Comparison of ENCODE assay signal across 12 mouse cellular contexts in the genomic region with DNA sequence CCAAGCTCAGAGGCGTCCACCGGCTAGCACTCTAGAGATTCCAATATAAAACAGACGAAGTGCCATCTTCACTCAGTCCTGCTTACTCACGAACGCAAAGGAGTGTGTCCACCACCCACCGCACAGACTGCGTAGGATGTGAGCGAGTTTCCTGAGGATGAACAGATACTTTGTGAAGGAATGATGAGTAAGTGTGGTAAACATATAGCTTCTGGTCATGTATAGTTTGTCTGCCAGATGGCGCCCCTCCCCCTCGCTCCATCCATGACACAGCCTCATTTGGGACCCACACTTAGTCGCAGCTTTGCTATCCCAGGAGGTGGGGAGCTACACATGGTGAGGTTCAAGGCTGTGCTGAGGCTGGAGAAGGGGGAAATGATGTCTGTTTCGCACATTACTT.
DNase-seq lines count a peak whose midpoint lies in the region; ATAC-seq and TF ChIP-seq lines count a peak whose summit lies in the region.
"Had no signal": no experiment of that assay in that cellular context is flagged by ENCODE, and none has a peak within 500 bp of the region (broad histone marks: within the 10 kb centered on the region; RNA-seq: fewer than 3 reads in every experiment).

No protein-coding gene starts in this region.

- no peaks in the 10 kb centered on the region for H3K36me3 ChIP-seq in intestine, embryonic 16.5 days (ENCODE audit: control insufficient read depth, insufficient read depth, low read length)
- no peaks in the 10 kb centered on the region for H3K36me3 ChIP-seq in intestine, embryonic 15.5 days
- H3K36me3 ChIP-seq in stomach, embryonic 14.5 days (ENCODE audit: control insufficient read depth, insufficient read depth, low read length) = no peaks in the 10 kb centered on the region
- no peaks in the 10 kb centered on the region for H3K36me3 ChIP-seq in stomach, postnatal 0 days (ENCODE audit: control insufficient read depth, insufficient read depth, low read length)
- no peaks in the 10 kb centered on the region for H3K36me3 ChIP-seq in kidney, adult 2 months (ENCODE audit: control insufficient read depth, insufficient read depth, low read length)

- H3K27ac ChIP-seq in intestine, embryonic 16.5 days (ENCODE audit: low read length) = no peak overlapping the region
- no peak overlapping the region for H3K27ac ChIP-seq in intestine, embryonic 15.5 days
- H3K27ac ChIP-seq in stomach, embryonic 14.5 days (ENCODE audit: low read length) = no peak overlapping the region
- no peak overlapping the region for H3K27ac ChIP-seq in stomach, postnatal 0 days (replicated peaks)
- no peak overlapping the region for H3K27ac ChIP-seq in kidney, adult 2 months (ENCODE audit: insufficient read depth, low read depth, low read length)
- H3K27ac ChIP-seq: hindbrain, postnatal 0 days had no signal

- DNase-seq in stomach, postnatal 0 days (ENCODE audit: low spot score) = no peak
- peak; percentile 68 to 95 for DNase-seq in left cerebral cortex, postnatal 25 days (ENCODE audit: low spot score in 2 of 2)
- no peak for DNase-seq in kidney, adult 2 months
- no peak for DNase-seq in cerebellum, adult 8-10 months
- DNase-seq: kidney, postnatal 14 days had no signal

- no peak for TF ChIP-seq POLR2A in kidney, adult 2 months (IDR thresholded peaks at IDR 0.05; ENCODE audit: low read depth, low read length)

- no peaks in the 10 kb centered on the region for H3K9me3 ChIP-seq in intestine, embryonic 16.5 days (ENCODE audit: control insufficient read depth, low read length)
- no peaks in the 10 kb centered on the region for H3K9me3 ChIP-seq in intestine, embryonic 15.5 days
- no peaks in the 10 kb centered on the region for H3K9me3 ChIP-seq in stomach, embryonic 14.5 days (ENCODE audit: control insufficient read depth, low read depth, low read length)
- H3K9me3 ChIP-seq in stomach, postnatal 0 days (ENCODE audit: control insufficient read depth, low read length) = no peaks in the 10 kb centered on the region

- 67% methylated on average over 12 of the region's 12 CpGs for WGBS in intestine, embryonic 16.5 days
- WGBS in intestine, embryonic 15.5 days = 50% methylated on average over 12 of the region's 12 CpGs
- WGBS in stomach, embryonic 14.5 days = 71% methylated on average over 12 of the region's 12 CpGs
- WGBS in stomach, postnatal 0 days = 74% methylated on average over 12 of the region's 12 CpGs
- WGBS in kidney, adult 2 months = 89% methylated on average over 12 of the region's 12 CpGs

- intact Hi-C loops in left cerebral cortex, postnatal 25 days (cut with DNase I) = no loop called here

- H3K4me3 ChIP-seq in intestine, embryonic 16.5 days (ENCODE audit: low read length) = no peak overlapping the region
- no peak overlapping the region for H3K4me3 ChIP-seq in intestine, embryonic 15.5 days (replicated peaks)
- no peak overlapping the region for H3K4me3 ChIP-seq in stomach, embryonic 14.5 days (ENCODE audit: low read depth, low read length)
- no peak overlapping the region for H3K4me3 ChIP-seq in stomach, postnatal 0 days (ENCODE audit: low read depth, low read length)
- H3K4me3 ChIP-seq in kidney, adult 2 months (ENCODE audit: insufficient read depth, low read depth, low read length) = no peak overlapping the region

- no peak for TF ChIP-seq CTCF in stomach, postnatal 0 days (IDR thresholded peaks at IDR 0.05; ENCODE audit: low read depth)
- TF ChIP-seq CTCF in kidney, adult 2 months (conservative IDR thresholded peaks at IDR 0.05; ENCODE audit: insufficient read depth, insufficient read length, low read depth, low read length) = no peak

- H3K9ac ChIP-seq in intestine, embryonic 16.5 days (ENCODE audit: low read depth, low read length) = no peak overlapping the region
- no peak overlapping the region for H3K9ac ChIP-seq in intestine, embryonic 15.5 days
- no peak overlapping the region for H3K9ac ChIP-seq in stomach, embryonic 14.5 days (replicated peaks; ENCODE audit: low read depth, low read length)
- H3K9ac ChIP-seq in stomach, postnatal 0 days (ENCODE audit: low read length) = no peak overlapping the region

- no peak overlapping the region for H3K4me2 ChIP-seq in intestine, embryonic 16.5 days (ENCODE audit: low read depth, low read length)
- H3K4me2 ChIP-seq in intestine, embryonic 15.5 days (replicated peaks) = no peak overlapping the region
- H3K4me2 ChIP-seq in stomach, embryonic 14.5 days (replicated peaks; ENCODE audit: low read depth, low read length) = no peak overlapping the region
- H3K4me2 ChIP-seq in stomach, postnatal 0 days (replicated peaks; ENCODE audit: low read depth) = no peak overlapping the region
- H3K4me2 ChIP-seq: heart, embryonic 11.5 days had no signal

- H3K27me3 ChIP-seq in intestine, embryonic 16.5 days (replicated peaks; ENCODE audit: control insufficient read depth, insufficient read depth, low read length) = no peaks in the 10 kb centered on the region
- no peaks in the 10 kb centered on the region for H3K27me3 ChIP-seq in intestine, embryonic 15.5 days (replicated peaks)
- no peaks in the 10 kb centered on the region for H3K27me3 ChIP-seq in stomach, embryonic 14.5 days (ENCODE audit: control insufficient read depth, insufficient read depth, low read length)
- H3K27me3 ChIP-seq in stomach, postnatal 0 days (ENCODE audit: control insufficient read depth, insufficient read depth, low read length) = no peaks in the 10 kb centered on the region
- no peaks in the 10 kb centered on the region; the same call in 1 of the 2 replicates for H3K27me3 ChIP-seq in kidney, adult 2 months (replicated peaks; ENCODE audit: control insufficient read depth, insufficient read depth, low read length)
- H3K27me3 ChIP-seq: CH12.LX had no signal

- no peaks in the 10 kb centered on the region for H3K4me1 ChIP-seq in intestine, embryonic 16.5 days (ENCODE audit: control insufficient read depth, insufficient read depth, low read length)
- H3K4me1 ChIP-seq in intestine, embryonic 15.5 days (replicated peaks) = no peaks in the 10 kb centered on the region
- no peaks in the 10 kb centered on the region for H3K4me1 ChIP-seq in stomach, embryonic 14.5 days (ENCODE audit: control insufficient read depth, insufficient read depth, low read length)
- H3K4me1 ChIP-seq in stomach, postnatal 0 days (replicated peaks; ENCODE audit: control insufficient read depth, insufficient read depth) = no peaks in the 10 kb centered on the region
- H3K4me1 ChIP-seq in kidney, adult 2 months (ENCODE audit: control insufficient read depth, insufficient read depth, low read length) = no peaks in the 10 kb centered on the region

- ATAC-seq in intestine, embryonic 16.5 days = 0 out of 2 replicates have a peak, but pooled peaks have one; percentile 38
- ATAC-seq in intestine, embryonic 15.5 days = no peak
- ATAC-seq in stomach, embryonic 14.5 days (ENCODE audit: insufficient number of reproducible peaks, insufficient read depth, low FRiP score, low read depth) = 0 out of 2 replicates have a peak, but pooled peaks have one; percentile 33
- no peak for ATAC-seq in stomach, postnatal 0 days (ENCODE audit: low FRiP score, low TSS enrichment)
- ATAC-seq: forebrain, embryonic 14.5 days; hindbrain, postnatal 0 days had no signal

- no peak for TF ChIP-seq EP300 in stomach, postnatal 0 days (optimal IDR thresholded peaks at IDR 0.05)

Comparison
In these comparisons a context has a peak if more than half of its experiments do, and no peak if none do; other contexts are left out.
1. ATAC-seq: peak in intestine, embryonic 16.5 days (single experiment) and stomach, embryonic 14.5 days (single experiment); none in intestine, embryonic 15.5 days (single experiment) and stomach, postnatal 0 days (single experiment).
2. DNase-seq: peak in left cerebral cortex, postnatal 25 days (2 of 2); none in stomach, postnatal 0 days (single experiment), kidney, adult 2 months (single experiment) and cerebellum, adult 8-10 months (single experiment).